Mouse (Mus musculus): ENCODE results near the gene Acin1. TPM values are rescaled to one million over a fixed set of nuclear protein-coding genes. Genes with fewer than 3 reads are reported as not detected.

The Acin1 gene
- total RNA-seq, 4 experiments from 2014 or later, result 190 to 255 (median 232) TPM

DNA sequence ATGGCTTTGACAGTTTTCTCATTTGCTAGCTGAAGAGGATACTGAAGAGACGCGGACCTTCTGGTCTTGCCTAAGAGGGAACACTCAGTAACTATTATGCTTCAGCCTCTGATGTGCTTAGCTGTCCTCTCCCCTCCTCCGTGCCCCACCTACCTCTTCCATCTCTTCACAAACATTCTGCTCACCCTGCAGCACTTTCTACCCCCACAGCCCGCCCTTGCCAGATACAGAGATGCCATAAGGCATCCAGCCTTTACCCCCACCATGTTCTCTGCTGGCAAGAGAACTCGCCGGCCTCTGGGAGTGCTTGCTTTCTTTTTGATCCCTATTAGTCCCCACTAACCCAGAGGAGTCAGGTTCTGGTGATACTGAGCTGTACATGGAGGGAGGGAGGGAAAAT lies 76.1 kb downstream of the Acin1 start:
- peak; percentile 62 to 66 for DNase-seq (ENCODE audit: low spot score in 2 of 2)

GRCm38 (mm10) chr14:54609962-54610361 lies 76.8 kb downstream of the Acin1 start:
- DNase-seq (ENCODE audit: low spot score in 2 of 2), result no peak

GRCm38 (mm10) chr14:54609245-54609644 lies 77.5 kb downstream of the Acin1 start:
- DNase-seq (ENCODE audit: low spot score in 2 of 2), result no peak

DNA sequence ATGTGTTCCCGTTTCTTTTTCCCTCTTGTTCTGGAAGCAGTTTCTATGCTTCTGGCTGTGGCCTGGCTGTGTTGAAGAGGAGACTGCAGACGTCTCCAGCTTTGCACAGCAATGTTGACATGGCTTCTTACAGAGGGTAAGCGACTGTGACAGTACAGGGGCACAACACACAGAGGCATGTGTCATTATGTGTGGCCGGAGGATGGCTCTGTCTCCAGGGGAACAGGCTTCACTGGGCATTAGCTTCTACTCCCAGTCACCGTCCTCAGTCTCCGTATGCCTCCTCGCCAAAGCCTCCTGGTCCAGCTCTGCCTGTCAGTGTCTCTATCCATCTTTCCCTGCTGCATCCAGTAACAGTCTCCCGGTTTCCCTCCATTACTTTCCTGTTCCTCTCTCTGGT lies 79.5 kb downstream of the Acin1 start:
- no peak for DNase-seq (ENCODE audit: low spot score in 2 of 2)

- DNase-seq (ENCODE audit: low spot score in 2 of 2), result peak in 1 of 2 experiments; percentile 47
Measured at GRCm38 (mm10) chr14:54605752-54606321, 80.9 kb downstream of the Acin1 start, which contains the start of gene 4931414P19Rik. TSS of gene 4931414P19Rik (minus strand) at chr14:54605993.

- DNase-seq (ENCODE audit: low spot score in 2 of 2), result no peak
Measured at GRCm38 (mm10) chr14:54603686-54604085, 83.0 kb downstream of the Acin1 start.

GRCm38 (mm10) chr14:54603038-54603654 lies 83.6 kb downstream of the Acin1 start:
- peak; percentile 95 for DNase-seq (ENCODE audit: low spot score in 2 of 2)

DNA sequence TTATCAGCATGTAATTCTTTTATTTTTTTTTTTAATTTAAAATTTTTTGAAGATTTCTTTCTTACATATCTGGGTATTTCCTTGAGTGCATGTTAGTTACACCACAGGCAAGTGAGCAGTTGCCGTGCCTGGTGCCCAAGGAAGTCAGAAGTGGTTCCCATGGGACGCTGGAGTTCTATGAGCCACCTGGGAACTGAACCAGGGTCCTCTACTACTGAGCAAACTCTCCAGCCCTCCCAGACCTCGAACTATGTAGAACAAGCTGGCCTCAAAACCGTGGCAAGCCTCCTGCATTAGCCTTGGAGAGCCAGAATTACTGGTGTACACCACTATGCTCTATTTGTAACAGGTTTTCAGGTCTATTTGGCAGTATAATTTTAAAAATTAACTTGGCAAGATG lies 84.1 kb downstream of the Acin1 start:
- no peak for DNase-seq (ENCODE audit: low spot score in 2 of 2)

- DNase-seq (ENCODE audit: low spot score in 2 of 2), result no peak
Measured at GRCm38 (mm10) chr14:54601601-54602000, 85.1 kb downstream of the Acin1 start.

- no peak for DNase-seq (ENCODE audit: low spot score in 2 of 2)
Measured at GRCm38 (mm10) chr14:54597084-54597483, 89.6 kb downstream of the Acin1 start.

GRCm38 (mm10) chr14:54594631-54595414 lies 91.9 kb downstream of the Acin1 start:
- DNase-seq (ENCODE audit: low spot score in 2 of 2), result no peak

- DNase-seq (ENCODE audit: low spot score in 2 of 2), result no peak
Measured at GRCm38 (mm10) chr14:54594055-54594454, 92.7 kb downstream of the Acin1 start.

- no peak for DNase-seq (ENCODE audit: low spot score in 2 of 2)
Measured at GRCm38 (mm10) chr14:54592319-54592934, 94.3 kb downstream of the Acin1 start.

Small RNAs within 50 kb of the gene (microRNA-seq; reads per million reads assigned to microRNA genes)
- gene Mir686 (0 reads per million in 2 experiments), gene Mir6948 (0 to 0.32 reads per million in 2 experiments)

Other genes with a start within 250 kb of the Acin1 start
- gene Lrp10, start 222.8 kb downstream of the Acin1 start, total RNA-seq (2022), result 10 to 100 TPM; 32.0 to 44.8 (median 36.7) TPM
- 10 to 100 TPM; 15.7 to 25.1 (median 18.7) TPM for gene Rem2, start 210.8 kb downstream of the Acin1 start, total RNA-seq (2022)
- 10 to 100 TPM; 47.0 to 58.2 (median 51.9) TPM for gene Prmt5, start 169.4 kb downstream of the Acin1 start, total RNA-seq (2022)
- 1 to 10 TPM; 3.6 to 9.7 (median 4.9) TPM for gene Haus4, start 132.3 kb downstream of the Acin1 start, total RNA-seq (2022)
- 1 to 10 TPM; 1.3 to 2.7 (median 1.9) TPM for gene Ajuba, start 109.4 kb downstream of the Acin1 start, total RNA-seq (2022)
- 1 to 10 TPM; 4.4 to 7.8 (median 6.1) TPM for gene 4931414P19Rik, start 80.9 kb downstream of the Acin1 start, total RNA-seq (2022)
- 100 to 1,000 TPM; 179 to 205 (median 193) TPM for gene Psmb5, start 68.9 kb downstream of the Acin1 start, total RNA-seq (2022)
- gene Psmb11, start 65.5 kb downstream of the Acin1 start, total RNA-seq (2022), result under 1 TPM in 3 of 4 experiments, not detected in 1; 0.14 to 0.51 (median 0.23) TPM
- gene Gm17606, start 46.0 kb downstream of the Acin1 start, total RNA-seq (2022), result not detected
- gene Cdh24, start 45.6 kb downstream of the Acin1 start, total RNA-seq (2022), result 10 to 100 TPM; 16.0 to 24.1 (median 20.7) TPM
- 10 to 100 TPM; 17.9 to 27.8 (median 23.7) TPM for gene 1700123O20Rik, start 715 bp downstream of the Acin1 start, total RNA-seq (2022)
- gene Gm29776, start 11.9 kb upstream of the Acin1 start, total RNA-seq (2022), result under 1 TPM in 1 of 4 experiments, not detected in 3; 0.18 TPM
- gene Cebpe, start 25.2 kb upstream of the Acin1 start, total RNA-seq (2022), result not detected
- 10 to 100 TPM; 49.8 to 67.2 (median 58.5) TPM for gene Slc7a8, start 95.0 kb upstream of the Acin1 start, total RNA-seq (2022)
- gene Rnf212b, start 127.2 kb upstream of the Acin1 start, total RNA-seq (2022), result not detected
- gene Homez, start 184.0 kb upstream of the Acin1 start, total RNA-seq (2022), result 10 to 100 TPM; 20.3 to 33.2 (median 26.2) TPM
- gene Ppp1r3e, start 190.6 kb upstream of the Acin1 start, total RNA-seq (2022), result 10 to 100 TPM; 18.2 to 23.0 (median 22.2) TPM
- 100 to 1,000 TPM; 117 to 125 (median 121) TPM for gene Bcl2l2, start 196.4 kb upstream of the Acin1 start, total RNA-seq (2022)
- gene Gm20521, start 196.5 kb upstream of the Acin1 start, total RNA-seq (2022), result 10 to 100 TPM in 1 of 4 experiments, not detected in 3; 25.6 TPM
- 100 to 1,000 TPM; 260 to 320 (median 270) TPM for gene Pabpn1, start 205.6 kb upstream of the Acin1 start, total RNA-seq (2022)
- gene Slc22a17, start 226.2 kb upstream of the Acin1 start, total RNA-seq (2022), result 100 to 1,000 TPM; 629 to 644 (median 642) TPM
- 10 to 100 TPM; 10.1 to 13.7 (median 12.4) TPM for gene Efs, start 239.2 kb upstream of the Acin1 start, total RNA-seq (2022)
- gene Il25, start 245.8 kb upstream of the Acin1 start, total RNA-seq (2022), result under 1 TPM in 1 of 4 experiments, not detected in 3; 0.47 TPM
- gene Cmtm5, start 249.3 kb upstream of the Acin1 start, total RNA-seq (2022), result 10 to 100 TPM; 62.4 to 83.2 (median 76.3) TPM

All from layer of hippocampus, adult 8-10 months (tissue).